8 mouse cellular contexts compared by ENCODE assay signal in the genomic region with DNA sequence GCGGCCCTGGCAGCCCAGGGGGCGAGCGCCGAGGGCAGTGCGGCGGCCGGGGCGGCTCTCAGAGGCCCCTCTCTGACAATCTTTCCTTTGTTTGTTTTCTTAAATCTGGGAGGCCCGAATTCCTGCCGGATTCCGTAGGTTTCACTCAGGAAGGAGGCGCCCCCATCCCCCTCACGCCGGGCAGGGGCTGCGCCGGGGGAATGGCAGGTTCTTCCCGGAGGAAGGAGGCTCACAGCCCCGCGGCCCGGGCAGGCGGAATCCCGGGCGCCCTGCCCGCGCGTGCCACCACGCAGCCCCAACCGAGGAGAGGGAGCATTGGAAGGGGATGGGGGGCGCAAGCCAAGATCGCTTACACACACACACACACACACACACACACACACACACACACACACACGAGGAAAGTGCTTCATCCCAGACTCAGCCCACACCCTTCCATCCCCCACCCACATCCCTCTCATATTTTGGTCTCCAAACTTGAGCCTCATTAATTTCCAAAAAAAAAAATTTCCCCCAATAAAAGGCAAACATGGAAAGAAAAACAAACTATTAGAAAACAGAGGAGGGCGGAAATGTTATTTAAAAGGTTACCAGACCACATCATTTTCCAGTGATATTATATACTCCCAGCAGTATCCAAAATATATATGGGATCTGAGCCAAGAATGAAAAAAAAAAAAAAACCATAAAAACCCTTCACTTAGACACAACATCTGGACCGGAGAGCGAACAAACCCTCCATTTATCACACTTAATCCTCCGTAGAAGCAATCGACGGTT. TPM values are rescaled to one million over a fixed set of nuclear protein-coding genes. Genes with fewer than 3 reads are reported as not detected.
DNase-seq lines count a peak whose midpoint lies in the region; ATAC-seq and TF ChIP-seq lines count a peak whose summit lies in the region.

No protein-coding gene starts in this region.

- H3K4me3 ChIP-seq in cerebellum, adult 2 months (replicated peaks; ENCODE audit: insufficient read depth, low read depth, low read length) = peak overlapping the region; percentile 19
- peak overlapping the region; percentile 54 for H3K4me3 ChIP-seq in brown adipose tissue, adult 24 weeks (ENCODE audit: insufficient read depth, low read depth, low read length)
- H3K4me3 ChIP-seq in heart, adult 2 months = peak overlapping the region; percentile 42
- peak overlapping the region; percentile 24 for H3K4me3 ChIP-seq in kidney, postnatal 0 days (replicated peaks; ENCODE audit: low read depth, low read length)
- H3K4me3 ChIP-seq in midbrain, embryonic 15.5 days = peak overlapping the region; percentile 39

- H3K27me3 ChIP-seq in cerebellum, adult 2 months (ENCODE audit: control insufficient read depth, insufficient read depth, low read length) = 0 out of 2 replicates have a peak, but pooled peaks cover 2% of the 10 kb centered on the region
- H3K27me3 ChIP-seq in heart, adult 2 months (ENCODE audit: control insufficient read depth, insufficient read depth, low read length) = no peaks in the 10 kb centered on the region
- H3K27me3 ChIP-seq in kidney, postnatal 0 days (ENCODE audit: insufficient read depth, low read length) = no peaks in the 10 kb centered on the region
- peaks cover 22% of the 10 kb centered on the region for H3K27me3 ChIP-seq in midbrain, embryonic 15.5 days (replicated peaks)

- no peak for TF ChIP-seq CTCF in cerebellum, adult 2 months (IDR thresholded peaks at IDR 0.05; ENCODE audit: borderline replicate concordance, insufficient read depth, low read depth, low read length)
- no peak for TF ChIP-seq CTCF in heart, adult 2 months (IDR thresholded peaks at IDR 0.05)
- no peak for TF ChIP-seq CTCF in kidney, postnatal 0 days (IDR thresholded peaks at IDR 0.05; ENCODE audit: low read depth)

- peak overlapping the region; percentile 63 for H3K9ac ChIP-seq in heart, adult 2 months (ENCODE audit: low read depth, low read length)
- H3K9ac ChIP-seq in kidney, postnatal 0 days (ENCODE audit: low read depth, low read length) = peak overlapping the region; percentile 46; the same call in 1 of the 2 replicates
- peak overlapping the region; percentile 42 for H3K9ac ChIP-seq in midbrain, embryonic 15.5 days

- no peak for TF ChIP-seq EP300 in heart, adult 2 months (IDR thresholded peaks at IDR 0.05; ENCODE audit: insufficient read depth, low read depth, low read length)

- H3K9me3 ChIP-seq in kidney, postnatal 0 days (replicated peaks; ENCODE audit: low read length) = no peaks in the 10 kb centered on the region
- H3K9me3 ChIP-seq in midbrain, embryonic 15.5 days = no peaks in the 10 kb centered on the region

- peak overlapping the region; percentile 77 for H3K4me2 ChIP-seq in kidney, postnatal 0 days (ENCODE audit: low read length)
- peak overlapping the region; percentile 74 for H3K4me2 ChIP-seq in midbrain, embryonic 15.5 days

- no peak for ATAC-seq in kidney, postnatal 0 days (replicated peaks; ENCODE audit: low FRiP score, low read depth)
- ATAC-seq in midbrain, embryonic 15.5 days (replicated peaks) = peak; percentile 25; the same call in 1 of the 2 replicates

- WGBS in cerebellum, adult 2 months = 7% methylated on average over 27 of the region's 37 CpGs
- WGBS in heart, adult 2 months = 7% methylated on average over 36 of the region's 37 CpGs
- WGBS in kidney, postnatal 0 days = 2% methylated on average over 36 of the region's 37 CpGs
- WGBS in midbrain, embryonic 15.5 days = 3% methylated on average over 29 of the region's 37 CpGs

- no peaks in the 10 kb centered on the region for H3K36me3 ChIP-seq in heart, adult 2 months (ENCODE audit: control insufficient read depth, insufficient read depth, low read length)
- H3K36me3 ChIP-seq in kidney, postnatal 0 days (ENCODE audit: insufficient read depth, low read length) = no peaks in the 10 kb centered on the region
- H3K36me3 ChIP-seq in midbrain, embryonic 15.5 days (replicated peaks) = no peaks in the 10 kb centered on the region

- H3K27ac ChIP-seq in cerebellum, adult 2 months (ENCODE audit: insufficient read depth, low read length) = no peak overlapping the region
- H3K27ac ChIP-seq in brown adipose tissue, adult 24 weeks (replicated peaks; ENCODE audit: low read depth, low read length) = peak overlapping the region; percentile 82
- peak overlapping the region; percentile 80 for H3K27ac ChIP-seq in heart, adult 2 months
- H3K27ac ChIP-seq in kidney, postnatal 0 days = peak overlapping the region; percentile 80
- peak overlapping the region; percentile 62 for H3K27ac ChIP-seq in midbrain, embryonic 15.5 days

- intact Hi-C loops in heart, adult 2 months (cut with DNase I) = loop anchor here (5.0 kb wide), 1 partner anchor 62 kb away; the partner anchor contains the start of gene 1700122O11Rik

- no peak for TF ChIP-seq POLR2A in cerebellum, adult 2 months (IDR thresholded peaks at IDR 0.05; ENCODE audit: borderline replicate concordance, insufficient read depth, low read length)
- TF ChIP-seq POLR2A in heart, adult 2 months (IDR thresholded peaks at IDR 0.05; ENCODE audit: insufficient read depth, low read depth, low read length) = no peak

- no peaks in the 10 kb centered on the region for H3K79me2 ChIP-seq in heart, adult 2 months (replicated peaks; ENCODE audit: control insufficient read depth, insufficient read depth, low read length)

- DNase-seq in cerebellum, adult 2 months = no peak
- no peak for DNase-seq in cerebellum, adult 11 months
- peak; percentile 41 to 42 for DNase-seq in heart, adult 2 months
- DNase-seq in kidney, postnatal 0 days (ENCODE audit: low spot score) = peak; percentile 83
- no peak for DNase-seq in B cell, adult 2 months
- DNase-seq in right cerebral cortex, adult 2 months (ENCODE audit: low spot score in 2 of 2) = no peak

- peaks cover 6% of the 10 kb centered on the region; the same call in 1 of the 2 replicates for H3K4me1 ChIP-seq in cerebellum, adult 2 months (ENCODE audit: control insufficient read depth, insufficient read depth, low read length)
- H3K4me1 ChIP-seq in brown adipose tissue, adult 24 weeks (ENCODE audit: control insufficient read depth, insufficient read depth, insufficient read length, low read length) = peaks cover 7% of the 10 kb centered on the region; the same call in 1 of the 2 replicates
- peaks cover 10% of the 10 kb centered on the region for H3K4me1 ChIP-seq in heart, adult 2 months (ENCODE audit: control insufficient read depth, insufficient read depth, low read length)
- H3K4me1 ChIP-seq in kidney, postnatal 0 days (replicated peaks; ENCODE audit: insufficient read depth, low read length) = peaks cover 25% of the 10 kb centered on the region
- peaks cover 34% of the 10 kb centered on the region for H3K4me1 ChIP-seq in midbrain, embryonic 15.5 days

RNA-seq across cellular contexts. Expression of gene Foxp4, which starts 51.0 kb away (rescaled TPM):
- 52.4 and 55.4 TPM in 2 replicates for polyA plus RNA-seq in cerebellum, adult 2 months (2012; rRNA removed)
- 8.5 and 9.2 TPM in 2 replicates for polyA plus RNA-seq in brown adipose tissue, adult 24 weeks (2012; ENCODE audit: insufficient read depth, insufficient read length, missing spikeins)
- 10 to 100 TPM; 10.0 to 11.7 TPM for total RNA-seq in heart, adult 2 months (2021)
- polyA plus RNA-seq in heart, adult 2 months (2012; rRNA removed) = 10.2 and 13.7 TPM in 2 replicates
- 7.7 and 9.5 TPM in 2 replicates for polyA plus RNA-seq in kidney, postnatal 0 days (2015; fragmentation: Nextera tagmentation; extraction: Ambion mirVana)
- polyA plus RNA-seq in midbrain, embryonic 15.5 days (2015; fragmentation: Nextera tagmentation; extraction: Ambion mirVana) = 43.3 and 46.6 TPM in 2 replicates

Comparison
In these comparisons a context has a peak if more than half of its experiments do, and no peak if none do; other contexts are left out.
1. DNase-seq: peak in heart, adult 2 months (2 of 2) and kidney, postnatal 0 days (single experiment); none in cerebellum, adult 2 months (0 of 2), cerebellum, adult 11 months (single experiment), B cell, adult 2 months (0 of 2) and right cerebral cortex, adult 2 months (0 of 2).
2. Peak in every context shown above with its lines, with median percentiles within 50 percentile points of each other: H3K4me3 ChIP-seq and H3K9ac ChIP-seq.